Mouse (Mus musculus): ENCODE data around the gene Dynlrb2.

- TF ChIP-seq CTCF (conservative IDR thresholded peaks at IDR 0.05 in 1 of 2, IDR thresholded peaks at IDR 0.05 in 1 of 2; ENCODE audit: low read depth in 2 of 2, low read length in 2 of 2) (no peak), ZC3H11A (IDR thresholded peaks at IDR 0.05; ENCODE audit: low read depth, low read length) (no peak), GABPA (IDR thresholded peaks at IDR 0.05; ENCODE audit: insufficient replicate concordance, low read depth, low read length) (no peak), MYC (IDR thresholded peaks at IDR 0.05; ENCODE audit: low read depth, low read length) (no peak), HCFC1 (IDR thresholded peaks at IDR 0.05; ENCODE audit: low read depth, low read length) (no peak), USF1 (IDR thresholded peaks at IDR 0.05; ENCODE audit: low read depth, low read length) (no peak), TCF12 (IDR thresholded peaks at IDR 0.05; ENCODE audit: low read depth, low read length) (no peak), ZMIZ1 (IDR thresholded peaks at IDR 0.05; ENCODE audit: low read depth, low read length) (no peak), SIN3A (IDR thresholded peaks at IDR 0.05; ENCODE audit: low read length) (no peak), ZKSCAN1 (IDR thresholded peaks at IDR 0.05; ENCODE audit: borderline replicate concordance, low read depth, low read length) (no peak)
Observed at GRCm38 (mm10) chr8:116540136-116540535, 35.4 kb downstream of the Dynlrb2 start.

Measured in CH12.LX (cell line).